Mouse (Mus musculus): ENCODE measurements around the gene Pink1.
"Not testable (repeated sequence)": the region's sequence is repeated elsewhere in the genome, so short reads cannot be mapped to it uniquely, and the experiment has no call there.

Gene Pink1

GRCm38 (mm10) chr4:138342048-138342447, 15.9 kb upstream of the Pink1 start:
- in situ Hi-C loops (cut with MboI): no loop called here

- in situ Hi-C loops (cut with MboI): no loop called here
Measured at GRCm38 (mm10) chr4:138341393-138341792, 15.3 kb upstream of the Pink1 start.

- in situ Hi-C loops (cut with MboI): no loop called here
Measured at GRCm38 (mm10) chr4:138339963-138340362, 13.9 kb upstream of the Pink1 start.

- in situ Hi-C loops (cut with MboI): no loop called here
Measured at GRCm38 (mm10) chr4:138337341-138337740, 11.2 kb upstream of the Pink1 start.

- in situ Hi-C loops (cut with MboI): no loop called here
Measured at GRCm38 (mm10) chr4:138336876-138337275, 10.8 kb upstream of the Pink1 start.

- in situ Hi-C loops (cut with MboI): no loop called here
Measured at GRCm38 (mm10) chr4:138335648-138336047, 9.5 kb upstream of the Pink1 start.

GRCm38 (mm10) chr4:138335036-138335435, 8.9 kb upstream of the Pink1 start:
- in situ Hi-C loops (cut with MboI): no loop called here

- in situ Hi-C loops (cut with MboI): no loop called here
Measured at GRCm38 (mm10) chr4:138333135-138333534, 7.0 kb upstream of the Pink1 start.

GRCm38 (mm10) chr4:138331647-138332046, 5.5 kb upstream of the Pink1 start:
- in situ Hi-C loops (cut with MboI): no loop called here

- in situ Hi-C loops (cut with MboI): no loop called here
Measured at GRCm38 (mm10) chr4:138330264-138330671, 4.2 kb upstream of the Pink1 start.

GRCm38 (mm10) chr4:138327891-138328470, 1.9 kb upstream of the Pink1 start:
- in situ Hi-C loops (cut with MboI): no loop called here

- in situ Hi-C loops (cut with MboI): not testable (repeated sequence)
Measured at GRCm38 (mm10) chr4:138327155-138327554, 1.0 kb upstream of the Pink1 start.

GRCm38 (mm10) chr4:138325466-138326076, 536 bp downstream of the Pink1 start:
- in situ Hi-C loops (cut with MboI): no loop called here

GRCm38 (mm10) chr4:138324451-138324850, 1.7 kb downstream of the Pink1 start:
- in situ Hi-C loops (cut with MboI): no loop called here

GRCm38 (mm10) chr4:138323753-138324152, 2.4 kb downstream of the Pink1 start:
- in situ Hi-C loops (cut with MboI): no loop called here

GRCm38 (mm10) chr4:138322692-138323091, 3.4 kb downstream of the Pink1 start:
- in situ Hi-C loops (cut with MboI): no loop called here

GRCm38 (mm10) chr4:138321488-138321887, 4.6 kb downstream of the Pink1 start:
- in situ Hi-C loops (cut with MboI): no loop called here

- in situ Hi-C loops (cut with MboI): no loop called here
Measured at GRCm38 (mm10) chr4:138320711-138321110, 5.4 kb downstream of the Pink1 start.

GRCm38 (mm10) chr4:138319508-138319907, 6.6 kb downstream of the Pink1 start:
- in situ Hi-C loops (cut with MboI): no loop called here

- in situ Hi-C loops (cut with MboI): no loop called here
Measured at GRCm38 (mm10) chr4:138318509-138319266, 7.4 kb downstream of the Pink1 start.

GRCm38 (mm10) chr4:138316369-138316768, 9.7 kb downstream of the Pink1 start:
- in situ Hi-C loops (cut with MboI): no loop called here

GRCm38 (mm10) chr4:138315781-138316180, 10.3 kb downstream of the Pink1 start:
- in situ Hi-C loops (cut with MboI): no loop called here

- in situ Hi-C loops (cut with MboI): no loop called here
Measured at GRCm38 (mm10) chr4:138313795-138314194, 12.3 kb downstream of the Pink1 start.
